Mouse (Mus musculus): Measurements from ENCODE around the gene Fzd2. TPM values are rescaled to one million over a fixed set of nuclear protein-coding genes. Genes with fewer than 3 reads are reported as not detected.

The Fzd2 gene
- total RNA-seq, 2 experiments from 2014 or later = 21.9 TPM

Other genes with a start within 250 kb of the Fzd2 start
- 10 to 100 TPM in 1 of 2 experiments, 1 to 10 TPM in 1; 7.2 to 22.1 TPM for gene Slc4a1, start 238.2 kb upstream of the Fzd2 start, total RNA-seq (2021)
- 1 to 10 TPM in 1 of 2 experiments, under 1 TPM in 1; 0.50 to 1.9 TPM for gene Rundc3a, start 211.0 kb upstream of the Fzd2 start, total RNA-seq (2021)
- 100 to 1,000 TPM; 161 to 165 TPM for gene Slc25a39, start 196.4 kb upstream of the Fzd2 start, total RNA-seq (2021)
- 100 to 1,000 TPM; 141 to 144 TPM for gene Grn, start 174.1 kb upstream of the Fzd2 start, total RNA-seq (2021)
- gene Fam171a2, start 156.7 kb upstream of the Fzd2 start, total RNA-seq (2021) = 10 to 100 TPM; 30.2 to 30.5 TPM
- 1 to 10 TPM; 4.2 to 5.4 TPM for gene Itga2b, start 134.3 kb upstream of the Fzd2 start, total RNA-seq (2021)
- gene Gpatch8, start 48.0 kb upstream of the Fzd2 start, total RNA-seq (2021) = 10 to 100 TPM; 29.5 to 29.7 TPM
- gene Gm11627, start 24.9 kb upstream of the Fzd2 start, total RNA-seq (2021) = 1 to 10 TPM; 4.4 to 5.3 TPM
- under 1 TPM; 0.09 to 0.33 TPM for gene Meioc, start 59.3 kb downstream of the Fzd2 start, total RNA-seq (2021)
- gene Ccdc43, start 93.4 kb downstream of the Fzd2 start, total RNA-seq (2021) = 10 to 100 TPM; 21.8 to 23.2 TPM
- gene Adam11, start 157.0 kb downstream of the Fzd2 start, total RNA-seq (2021) = 1 to 10 TPM; 6.9 TPM
- 10 to 100 TPM; 78.3 to 83.0 TPM for gene Gjc1, start 215.3 kb downstream of the Fzd2 start, total RNA-seq (2021)
- gene Higd1b, start 231.5 kb downstream of the Fzd2 start, total RNA-seq (2021) = 1 to 10 TPM; 9.3 to 9.8 TPM